In the genomic region with DNA sequence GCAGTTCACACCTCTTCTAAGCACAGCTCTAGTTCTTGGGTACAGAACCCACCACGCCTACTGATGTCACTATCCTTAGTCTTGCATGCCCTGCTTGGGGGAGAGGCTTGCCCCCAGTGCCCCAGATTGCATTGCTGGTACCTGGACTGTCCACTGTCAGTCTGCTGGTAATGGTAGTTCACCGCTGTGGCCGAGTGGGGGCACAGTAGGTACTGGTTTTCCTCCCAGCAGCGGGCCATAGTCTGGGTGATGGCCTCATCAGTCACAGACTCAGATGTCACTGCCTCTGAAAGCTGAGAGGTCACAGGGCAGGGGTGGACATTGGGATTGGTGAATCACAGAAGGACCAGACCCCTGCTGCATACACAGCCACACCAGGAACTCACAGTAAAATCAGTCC, we compare ENCODE assay signal across 14 mouse cellular contexts. TPM values are rescaled to one million over a fixed set of nuclear protein-coding genes. Genes with fewer than 3 reads are reported as not detected.
DNase-seq lines count a peak whose midpoint lies in the region; ATAC-seq and TF ChIP-seq lines count a peak whose summit lies in the region.
"Had no signal": no experiment of that assay in that cellular context is flagged by ENCODE, and none has a peak within 500 bp of the region (broad histone marks: within the 10 kb centered on the region; RNA-seq: fewer than 3 reads in every experiment).

No protein-coding gene starts in this region.

- H3K27me3 ChIP-seq in intestine, postnatal 0 days (replicated peaks; ENCODE audit: control insufficient read depth, insufficient read depth, low read length): no peaks in the 10 kb centered on the region
- H3K27me3 ChIP-seq in intestine, embryonic 15.5 days (replicated peaks): no peaks in the 10 kb centered on the region
- H3K27me3 ChIP-seq in midbrain, embryonic 11.5 days (ENCODE audit: control insufficient read depth, insufficient read depth, low read length): no peaks in the 10 kb centered on the region
- no peaks in the 10 kb centered on the region for H3K27me3 ChIP-seq in midbrain, embryonic 15.5 days (replicated peaks)
- no peaks in the 10 kb centered on the region for H3K27me3 ChIP-seq in heart, embryonic 10.5 days (ENCODE audit: insufficient read depth, poor library complexity, severe bottlenecking)
- H3K27me3 ChIP-seq: embryonic facial prominence, embryonic 13.5 days had no signal

- no peaks in the 10 kb centered on the region for H3K4me1 ChIP-seq in intestine, postnatal 0 days (replicated peaks; ENCODE audit: control insufficient read depth, insufficient read depth, low read length)
- H3K4me1 ChIP-seq in intestine, embryonic 15.5 days (replicated peaks): no peaks in the 10 kb centered on the region
- no peaks in the 10 kb centered on the region for H3K4me1 ChIP-seq in midbrain, embryonic 11.5 days (ENCODE audit: control insufficient read depth, insufficient read depth, low read length)
- no peaks in the 10 kb centered on the region for H3K4me1 ChIP-seq in midbrain, embryonic 15.5 days
- H3K4me1 ChIP-seq in heart, embryonic 10.5 days: peaks cover 1% of the 10 kb centered on the region; the same call in 1 of the 2 replicates
- H3K4me1 ChIP-seq: embryonic facial prominence, embryonic 13.5 days had no signal

- H3K9ac ChIP-seq in intestine, postnatal 0 days (ENCODE audit: low read depth, low read length): no peak overlapping the region
- no peak overlapping the region for H3K9ac ChIP-seq in intestine, embryonic 15.5 days
- no peak overlapping the region for H3K9ac ChIP-seq in midbrain, embryonic 11.5 days (ENCODE audit: low read length)
- no peak overlapping the region for H3K9ac ChIP-seq in midbrain, embryonic 15.5 days
- H3K9ac ChIP-seq: embryonic facial prominence, embryonic 13.5 days had no signal

- WGBS in intestine, postnatal 0 days: 51% methylated on average over 4 of the region's 4 CpGs
- 42% methylated on average over 4 of the region's 4 CpGs for WGBS in intestine, embryonic 15.5 days
- 36% methylated on average over 4 of the region's 4 CpGs for WGBS in midbrain, embryonic 11.5 days
- 39% methylated on average over 4 of the region's 4 CpGs for WGBS in midbrain, embryonic 15.5 days
- WGBS in heart, embryonic 10.5 days: 41% methylated on average over 4 of the region's 4 CpGs

- no peak overlapping the region for H3K4me2 ChIP-seq in intestine, postnatal 0 days (replicated peaks; ENCODE audit: low read depth)
- H3K4me2 ChIP-seq in intestine, embryonic 15.5 days (replicated peaks): no peak overlapping the region
- H3K4me2 ChIP-seq in midbrain, embryonic 11.5 days: no peak overlapping the region
- no peak overlapping the region for H3K4me2 ChIP-seq in midbrain, embryonic 15.5 days
- H3K4me2 ChIP-seq: embryonic facial prominence, embryonic 13.5 days had no signal

- peak; percentile 60 for TF ChIP-seq CTCF in intestine, postnatal 0 days (IDR thresholded peaks at IDR 0.05; ENCODE audit: low read depth)

- no peak for ATAC-seq in intestine, postnatal 0 days
- no peak for ATAC-seq in intestine, embryonic 15.5 days
- ATAC-seq in midbrain, embryonic 11.5 days (ENCODE audit: low FRiP score): 0 out of 2 replicates have a peak, but pooled peaks have one; percentile 24
- no peak for ATAC-seq in midbrain, embryonic 15.5 days (replicated peaks)

- H3K27ac ChIP-seq in intestine, postnatal 0 days (ENCODE audit: low read depth, low read length): no peak overlapping the region
- H3K27ac ChIP-seq in intestine, embryonic 15.5 days: no peak overlapping the region
- H3K27ac ChIP-seq in midbrain, embryonic 11.5 days (ENCODE audit: low read depth, low read length): no peak overlapping the region
- H3K27ac ChIP-seq in midbrain, embryonic 15.5 days: no peak overlapping the region
- no peak overlapping the region for H3K27ac ChIP-seq in heart, embryonic 10.5 days
- H3K27ac ChIP-seq: embryonic facial prominence, embryonic 13.5 days; midbrain, embryonic 10.5 days had no signal

- H3K4me3 ChIP-seq in intestine, postnatal 0 days (ENCODE audit: low read depth, low read length): no peak overlapping the region
- no peak overlapping the region for H3K4me3 ChIP-seq in intestine, embryonic 15.5 days (replicated peaks)
- H3K4me3 ChIP-seq in midbrain, embryonic 11.5 days (ENCODE audit: low read depth, low read length): no peak overlapping the region
- H3K4me3 ChIP-seq in midbrain, embryonic 15.5 days: no peak overlapping the region
- no peak overlapping the region for H3K4me3 ChIP-seq in heart, embryonic 10.5 days
- H3K4me3 ChIP-seq: embryonic facial prominence, embryonic 13.5 days; midbrain, embryonic 10.5 days had no signal

- DNase-seq in midbrain, embryonic 11.5 days (ENCODE audit: low spot score, missing footprints): no peak
- peak; percentile 22 to 50 for DNase-seq in kidney, postnatal 4 days
- DNase-seq in heart, embryonic 10.5 days (ENCODE audit: low spot score): no peak
- no peak for DNase-seq in testis, postnatal 10 days (ENCODE audit: low spot score)
- DNase-seq: cerebellum, adult 8-10 months; heart, adult 18-20 months; heart, postnatal 10 days; lung, postnatal 10 days; thymus, adult 2 months had no signal

- 0 out of 2 replicates have a peak, but pooled peaks cover 8% of the 10 kb centered on the region for H3K36me3 ChIP-seq in intestine, postnatal 0 days (ENCODE audit: control insufficient read depth, insufficient read depth)
- no peaks in the 10 kb centered on the region for H3K36me3 ChIP-seq in intestine, embryonic 15.5 days
- no peaks in the 10 kb centered on the region for H3K36me3 ChIP-seq in midbrain, embryonic 11.5 days (ENCODE audit: control insufficient read depth, insufficient read depth, low read length)
- H3K36me3 ChIP-seq in midbrain, embryonic 15.5 days (replicated peaks): no peaks in the 10 kb centered on the region
- no peaks in the 10 kb centered on the region for H3K36me3 ChIP-seq in heart, embryonic 10.5 days
- H3K36me3 ChIP-seq: embryonic facial prominence, embryonic 13.5 days; midbrain, embryonic 10.5 days had no signal

- no peaks in the 10 kb centered on the region for H3K9me3 ChIP-seq in intestine, postnatal 0 days (ENCODE audit: control insufficient read depth)
- H3K9me3 ChIP-seq in intestine, embryonic 15.5 days: no peaks in the 10 kb centered on the region
- no peaks in the 10 kb centered on the region for H3K9me3 ChIP-seq in midbrain, embryonic 11.5 days (ENCODE audit: control insufficient read depth, low read length)
- no peaks in the 10 kb centered on the region for H3K9me3 ChIP-seq in midbrain, embryonic 15.5 days
- H3K9me3 ChIP-seq in heart, embryonic 10.5 days: no peaks in the 10 kb centered on the region
- H3K9me3 ChIP-seq: embryonic facial prominence, embryonic 13.5 days; midbrain, embryonic 10.5 days had no signal

RNA-seq across cellular contexts. Expression of gene Thnsl2, which starts 15.2 kb away (rescaled TPM):
- polyA plus RNA-seq in intestine, postnatal 0 days (2015; fragmentation: Nextera tagmentation; extraction: Ambion mirVana): 55.8 and 68.8 TPM in 2 replicates
- polyA plus RNA-seq in intestine, embryonic 15.5 days (2015; fragmentation: Nextera tagmentation; extraction: Ambion mirVana): 47.4 and 49.6 TPM in 2 replicates
- 5.3 and 7.4 TPM in 2 replicates for polyA plus RNA-seq in midbrain, embryonic 11.5 days (2014; fragmentation: Nextera tagmentation; extraction: Ambion mirVana)
- polyA plus RNA-seq in midbrain, embryonic 15.5 days (2015; fragmentation: Nextera tagmentation; extraction: Ambion mirVana): 4.2 and 4.7 TPM in 2 replicates
- polyA plus RNA-seq in heart, embryonic 10.5 days (2016; fragmentation: Nextera tagmentation; extraction: Ambion mirVana): 5.0 and 5.2 TPM in 2 replicates

Comparison
In these comparisons a context has a peak if more than half of its experiments do, and no peak if none do; other contexts are left out.
1. DNase-seq: peak in kidney, postnatal 4 days (2 of 2); none in midbrain, embryonic 11.5 days (single experiment), heart, embryonic 10.5 days (single experiment) and testis, postnatal 10 days (single experiment).